Mouse (Mus musculus): ENCODE measurements around the gene Ebp. TPM values are rescaled to one million over a fixed set of nuclear protein-coding genes. Genes with fewer than 3 reads are reported as not detected.

Gene Ebp
- polyA plus RNA-seq, 1 experiment from 2014 or later, result 37.6 TPM

- WGBS, result 17% methylated on average over 4 of the region's 4 CpGs
- no peaks in the 10 kb centered on the region for H3K27me3 ChIP-seq (ENCODE audit: control insufficient read depth, insufficient read depth, low read length)
- no peaks in the 10 kb centered on the region for H3K4me1 ChIP-seq (ENCODE audit: control insufficient read depth, insufficient read depth, low read length)
- H3K4me2 ChIP-seq (replicated peaks; ENCODE audit: low read depth, low read length), result peak overlapping the region; percentile 43
- ATAC-seq (ENCODE audit: low FRiP score, low TSS enrichment), result no peak; the same call in 1 of the 2 replicates
- H3K4me3 ChIP-seq (ENCODE audit: low read length), result peak overlapping the region; percentile 62
- no peaks in the 10 kb centered on the region for H3K9me3 ChIP-seq (ENCODE audit: control insufficient read depth, low read length)
- H3K27ac ChIP-seq (ENCODE audit: low read depth, low read length), result no peak overlapping the region
- H3K9ac ChIP-seq (ENCODE audit: low read depth, low read length), result peak overlapping the region; percentile 56; the same call in 1 of the 2 replicates
- H3K36me3 ChIP-seq (ENCODE audit: control insufficient read depth, insufficient read depth, low read length), result peaks cover 4% of the 10 kb centered on the region; the same call in 1 of the 2 replicates
Observed at GRCm38 (mm10) chrX:8175169-8175503, 18.2 kb downstream of the Ebp start.

- no peak for ATAC-seq (ENCODE audit: low FRiP score, low TSS enrichment)
- no peaks in the 10 kb centered on the region for H3K9me3 ChIP-seq (ENCODE audit: control insufficient read depth, low read length)
- no peak overlapping the region for H3K4me2 ChIP-seq (replicated peaks; ENCODE audit: low read depth, low read length)
- H3K9ac ChIP-seq (ENCODE audit: low read depth, low read length), result no peak overlapping the region
- no peak overlapping the region for H3K27ac ChIP-seq (ENCODE audit: low read depth, low read length)
- H3K4me1 ChIP-seq (ENCODE audit: control insufficient read depth, insufficient read depth, low read length), result no peaks in the 10 kb centered on the region
- 92% methylated on average over 10 of the region's 10 CpGs for WGBS
- H3K4me3 ChIP-seq (ENCODE audit: low read length), result no peak overlapping the region
- no peaks in the 10 kb centered on the region for H3K27me3 ChIP-seq (ENCODE audit: control insufficient read depth, insufficient read depth, low read length)
- peaks cover 6% of the 10 kb centered on the region; the same call in 1 of the 2 replicates for H3K36me3 ChIP-seq (ENCODE audit: control insufficient read depth, insufficient read depth, low read length)
Observed at GRCm38 (mm10) chrX:8167716-8168647, 25.3 kb downstream of the Ebp start.

- no peak overlapping the region for H3K27ac ChIP-seq (ENCODE audit: low read depth, low read length)
- no peaks in the 10 kb centered on the region for H3K36me3 ChIP-seq (ENCODE audit: control insufficient read depth, insufficient read depth, low read length)
- no peak overlapping the region for H3K4me2 ChIP-seq (replicated peaks; ENCODE audit: low read depth, low read length)
- no peak overlapping the region for H3K9ac ChIP-seq (ENCODE audit: low read depth, low read length)
- no peaks in the 10 kb centered on the region for H3K4me1 ChIP-seq (ENCODE audit: control insufficient read depth, insufficient read depth, low read length)
- H3K4me3 ChIP-seq (ENCODE audit: low read length), result no peak overlapping the region
- WGBS, result 79% methylated on average over 4 of the region's 4 CpGs
- ATAC-seq (ENCODE audit: low FRiP score, low TSS enrichment), result no peak
- no peaks in the 10 kb centered on the region for H3K27me3 ChIP-seq (ENCODE audit: control insufficient read depth, insufficient read depth, low read length)
- H3K9me3 ChIP-seq (ENCODE audit: control insufficient read depth, low read length), result no peaks in the 10 kb centered on the region
Observed at GRCm38 (mm10) chrX:8164471-8164870, 28.8 kb downstream of the Ebp start.

- no peak overlapping the region for H3K4me2 ChIP-seq (replicated peaks; ENCODE audit: low read depth, low read length)
- H3K4me3 ChIP-seq (ENCODE audit: low read length), result no peak overlapping the region
- 88% methylated on average over 5 of the region's 5 CpGs for WGBS
- no peaks in the 10 kb centered on the region for H3K36me3 ChIP-seq (ENCODE audit: control insufficient read depth, insufficient read depth, low read length)
- H3K9ac ChIP-seq (ENCODE audit: low read depth, low read length), result no peak overlapping the region
- H3K4me1 ChIP-seq (ENCODE audit: control insufficient read depth, insufficient read depth, low read length), result no peaks in the 10 kb centered on the region
- no peak overlapping the region for H3K27ac ChIP-seq (ENCODE audit: low read depth, low read length)
- no peak for ATAC-seq (ENCODE audit: low FRiP score, low TSS enrichment)
- H3K27me3 ChIP-seq (ENCODE audit: control insufficient read depth, insufficient read depth, low read length), result no peaks in the 10 kb centered on the region
- no peaks in the 10 kb centered on the region for H3K9me3 ChIP-seq (ENCODE audit: control insufficient read depth, low read length)
Observed at GRCm38 (mm10) chrX:8163076-8163475, 30.2 kb downstream of the Ebp start.

- 25% methylated on average over 65 of the region's 65 CpGs for WGBS
- Histone ChIP-seq H3K36me3 (ENCODE audit: control insufficient read depth, insufficient read depth, low read length) (peaks cover 34% of the 10 kb centered on the region), H3K4me3 (ENCODE audit: low read length) (peak within 1 kb of the TSS; percentile 62), H3K9me3 (ENCODE audit: control insufficient read depth, low read length) (no peaks in the 10 kb centered on the region), H3K27me3 (ENCODE audit: control insufficient read depth, insufficient read depth, low read length) (no peaks in the 10 kb centered on the region), H3K4me2 (replicated peaks; ENCODE audit: low read depth, low read length) (peak within 1 kb of the TSS; percentile 75), H3K4me1 (ENCODE audit: control insufficient read depth, insufficient read depth, low read length) (no peaks in the 10 kb centered on the region; the same call in 1 of the 2 replicates), H3K9ac (ENCODE audit: low read depth, low read length) (peak within 1 kb of the TSS; percentile 84), H3K27ac (ENCODE audit: low read depth, low read length) (peak within 1 kb of the TSS; percentile 97)
- peak; percentile 95 for ATAC-seq (ENCODE audit: low FRiP score, low TSS enrichment)
Observed at GRCm38 (mm10) chrX:8145153-8145991, 47.9 kb downstream of the Ebp start, which contains the start of gene Rbm3. TSS of gene Rbm3 (minus strand) at chrX:8145880.

- Histone ChIP-seq H3K4me2 (replicated peaks; ENCODE audit: low read depth, low read length) (peak overlapping the region; percentile 75), H3K4me3 (ENCODE audit: low read length) (peak overlapping the region; percentile 62), H3K27ac (ENCODE audit: low read depth, low read length) (no peak overlapping the region), H3K4me1 (ENCODE audit: control insufficient read depth, insufficient read depth, low read length) (no peaks in the 10 kb centered on the region; the same call in 1 of the 2 replicates), H3K9me3 (ENCODE audit: control insufficient read depth, low read length) (no peaks in the 10 kb centered on the region), H3K9ac (ENCODE audit: low read depth, low read length) (no peak overlapping the region; the same call in 1 of the 2 replicates), H3K27me3 (ENCODE audit: control insufficient read depth, insufficient read depth, low read length) (no peaks in the 10 kb centered on the region), H3K36me3 (ENCODE audit: control insufficient read depth, insufficient read depth, low read length) (peaks cover 38% of the 10 kb centered on the region)
- ATAC-seq (ENCODE audit: low FRiP score, low TSS enrichment), result no peak
- 77% methylated on average over 7 of the region's 7 CpGs for WGBS
Observed at GRCm38 (mm10) chrX:8143750-8144149, 49.6 kb downstream of the Ebp start.

- Histone ChIP-seq H3K36me3 (ENCODE audit: control insufficient read depth, insufficient read depth, low read length) (peaks cover 38% of the 10 kb centered on the region), H3K9ac (ENCODE audit: low read depth, low read length) (no peak overlapping the region), H3K4me1 (ENCODE audit: control insufficient read depth, insufficient read depth, low read length) (no peaks in the 10 kb centered on the region; the same call in 1 of the 2 replicates), H3K4me3 (ENCODE audit: low read length) (no peak overlapping the region), H3K27ac (ENCODE audit: low read depth, low read length) (no peak overlapping the region), H3K27me3 (ENCODE audit: control insufficient read depth, insufficient read depth, low read length) (no peaks in the 10 kb centered on the region), H3K9me3 (ENCODE audit: control insufficient read depth, low read length) (no peaks in the 10 kb centered on the region), H3K4me2 (replicated peaks; ENCODE audit: low read depth, low read length) (no peak overlapping the region)
- WGBS, result 92% methylated on average over 7 of the region's 7 CpGs
- ATAC-seq (ENCODE audit: low FRiP score, low TSS enrichment), result no peak
Observed at GRCm38 (mm10) chrX:8142948-8143347, 50.4 kb downstream of the Ebp start.

GRCm38 (mm10) chrX:8141058-8141457 lies 52.3 kb downstream of the Ebp start:
- Histone ChIP-seq H3K4me1 (ENCODE audit: control insufficient read depth, insufficient read depth, low read length) (no peaks in the 10 kb centered on the region; the same call in 1 of the 2 replicates), H3K4me2 (replicated peaks; ENCODE audit: low read depth, low read length) (no peak overlapping the region), H3K27ac (ENCODE audit: low read depth, low read length) (no peak overlapping the region), H3K4me3 (ENCODE audit: low read length) (no peak overlapping the region), H3K27me3 (ENCODE audit: control insufficient read depth, insufficient read depth, low read length) (no peaks in the 10 kb centered on the region), H3K9me3 (ENCODE audit: control insufficient read depth, low read length) (no peaks in the 10 kb centered on the region), H3K9ac (ENCODE audit: low read depth, low read length) (no peak overlapping the region), H3K36me3 (ENCODE audit: control insufficient read depth, insufficient read depth, low read length) (peaks cover 41% of the 10 kb centered on the region)
- 72% methylated on average over 3 of the region's 3 CpGs for WGBS
- no peak for ATAC-seq (ENCODE audit: low FRiP score, low TSS enrichment)

All from kidney, embryonic 14.5 days (tissue).